24 mouse cellular contexts compared by ENCODE assay signal in genomic region chr8:115411756-115412155, GRCm38 (mm10).
DNase-seq lines count a peak whose midpoint lies in the region; ATAC-seq and TF ChIP-seq lines count a peak whose summit lies in the region.
"Had no signal": no experiment of that assay in that cellular context is flagged by ENCODE, and none has a peak within 500 bp of the region (broad histone marks: within the 10 kb centered on the region; RNA-seq: fewer than 3 reads in every experiment).

No protein-coding gene starts in this region.

- TF ChIP-seq POLR2A in spleen, adult 2 months (IDR thresholded peaks at IDR 0.05; ENCODE audit: low read depth, low read length), result no peak

- no peaks in the 10 kb centered on the region for H3K36me3 ChIP-seq in spleen, adult 2 months (ENCODE audit: control insufficient read depth, insufficient read depth, low read length)
- H3K36me3 ChIP-seq: embryonic facial prominence, embryonic 13.5 days; intestine, embryonic 15.5 days; limb, embryonic 12.5 days; midbrain, embryonic 10.5 days; neural tube, embryonic 15.5 days had no signal

- peak; percentile 75 for ATAC-seq in frontal cortex, adult (ENCODE audit: low TSS enrichment)
- ATAC-seq: forebrain, embryonic 14.5 days; intestine, embryonic 15.5 days; liver, postnatal 0 days; lung, postnatal 0 days; Patski had no signal

- H3K4me3 ChIP-seq in spleen, adult 2 months (ENCODE audit: extremely low read depth, insufficient read depth, insufficient read length), result no peak overlapping the region
- H3K4me3 ChIP-seq: embryonic facial prominence, embryonic 13.5 days; intestine, embryonic 15.5 days; limb, embryonic 12.5 days; midbrain, embryonic 10.5 days; neural tube, embryonic 15.5 days had no signal

- DNase-seq in frontal cortex, postnatal 25 days (ENCODE audit: low spot score in 2 of 2), result no peak
- peak; percentile 20 to 56 for DNase-seq in spleen, adult 2 months (ENCODE audit: low read depth in 1 of 2, low spot score in 2 of 2)
- DNase-seq in spleen, postnatal 4 days (ENCODE audit: low spot score in 2 of 2), result no peak
- DNase-seq in brain, adult 2 months (ENCODE audit: low read depth, low spot score), result peak; percentile 66
- no peak for DNase-seq in left cerebral cortex, postnatal 4 days
- DNase-seq in embryo, embryonic 11 days, result no peak
- DNase-seq: adrenal gland, postnatal 36 days; gastrocnemius, postnatal 36 days; heart, postnatal 4 days; kidney, adult 8-10 months; kidney, postnatal 10 days; liver, postnatal 0 days; thymus, adult 2 months; thymus, postnatal 4 days had no signal

- intact Hi-C loops in left cerebral cortex, postnatal 4 days (cut with DNase I), result no loop called here

- H3K4me1 ChIP-seq in spleen, adult 2 months (ENCODE audit: control insufficient read depth, insufficient read depth, insufficient read length), result peaks cover 16% of the 10 kb centered on the region; the same call in 1 of the 2 replicates

- 51% methylated on average over 5 of the region's 5 CpGs for WGBS in spleen, adult 2 months

- H3K27me3 ChIP-seq in spleen, adult 2 months (ENCODE audit: control insufficient read depth, insufficient read depth, low read length), result no peaks in the 10 kb centered on the region; the same call in 1 of the 2 replicates
- H3K27me3 ChIP-seq: embryonic facial prominence, embryonic 13.5 days; intestine, embryonic 15.5 days; neural tube, embryonic 15.5 days; Patski had no signal

- no peak overlapping the region for H3K27ac ChIP-seq in spleen, adult 2 months (ENCODE audit: insufficient read depth, low read length)
- H3K27ac ChIP-seq: embryonic facial prominence, embryonic 13.5 days; hindbrain, embryonic 14.5 days; intestine, embryonic 15.5 days; limb, embryonic 12.5 days; midbrain, embryonic 10.5 days; neural tube, embryonic 15.5 days had no signal

- TF ChIP-seq CTCF in spleen, adult 2 months (IDR thresholded peaks at IDR 0.05; ENCODE audit: extremely low read depth, insufficient read depth, insufficient read length, insufficient replicate concordance), result no peak

Comparison
In these comparisons a context has a peak if more than half of its experiments do, and no peak if none do; other contexts are left out.
1. DNase-seq: peak in spleen, adult 2 months (2 of 2) and brain, adult 2 months (single experiment); none in frontal cortex, postnatal 25 days (0 of 2), spleen, postnatal 4 days (0 of 2), left cerebral cortex, postnatal 4 days (single experiment) and embryo, embryonic 11 days (single experiment).